Mouse (Mus musculus) central nervous system, embryonic 11.5 days (tissue): Measurements from ENCODE around the gene Hacd4. TPM values are rescaled to one million over a fixed set of nuclear protein-coding genes. Genes with fewer than 3 reads are reported as not detected.

Experiments
- polyA plus RNA-seq: library from polyadenylated mRNA; depleted of rRNA; stranded (reverse); fragments of >200 nt; gene quantifications from 2 replicates; pipeline ENCODE4 v1.2.3, GENCODE M21; 2012; rRNA removed

Gene Hacd4
- polyA plus RNA-seq = 1.3 and 2.3 TPM in 2 replicates

GRCm38 (mm10) chr4:88438326-88438989 lies at the start of gene Hacd4:
Hacd4 (minus strand) TSS chr4:88438928.

Other genes starting within 250 kb of the Hacd4 start
- not detected in 2 replicates for gene Ifnb1, start 83.8 kb upstream of the Hacd4 start, polyA plus RNA-seq
- not detected in 2 replicates for gene Ifna15, start 119.3 kb upstream of the Hacd4 start, polyA plus RNA-seq
- gene Ifna14, start 132.9 kb upstream of the Hacd4 start, polyA plus RNA-seq = not detected in 2 replicates
- gene Ifna9, start 153.5 kb upstream of the Hacd4 start, polyA plus RNA-seq = not detected in 2 replicates
- gene Ifna12, start 164.4 kb upstream of the Hacd4 start, polyA plus RNA-seq = not detected in 2 replicates
- gene C87499, start 195.5 kb upstream of the Hacd4 start, polyA plus RNA-seq = not detected in 2 replicates
- gene Ifna13, start 205.5 kb upstream of the Hacd4 start, polyA plus RNA-seq = not detected in 2 replicates
- gene Ifna16, start 238.0 kb upstream of the Hacd4 start, polyA plus RNA-seq = not detected in 2 replicates
- not detected in 2 replicates for gene Ifna2, start 245.0 kb upstream of the Hacd4 start, polyA plus RNA-seq